Mouse (Mus musculus): ENCODE results near the gene Kdelr2. TPM values are rescaled to one million over a fixed set of nuclear protein-coding genes. Genes with fewer than 3 reads are reported as not detected.

Gene Kdelr2
- polyA plus RNA-seq, 1 experiment = 91.8 TPM

DNA sequence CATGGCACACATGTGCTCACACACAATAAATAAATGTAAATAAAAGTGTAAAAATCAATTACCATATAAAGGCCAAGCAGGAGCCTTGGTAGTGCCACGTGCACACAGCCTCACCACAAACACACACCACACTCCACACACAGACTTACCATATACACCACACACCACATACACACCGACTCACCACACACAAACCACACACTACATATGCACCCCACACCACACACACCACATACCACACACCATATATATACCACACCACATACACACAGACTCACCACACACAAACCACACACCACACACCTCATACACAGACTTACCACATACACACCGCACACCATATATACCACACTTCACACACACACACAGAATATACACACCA lies 67.5 kb downstream of the Kdelr2 start:
- no peak overlapping the region for H3K27ac ChIP-seq (ENCODE audit: insufficient read depth, low read depth, low read length)
- no peak for DNase-seq
- no peak overlapping the region for H3K4me3 ChIP-seq (ENCODE audit: insufficient read depth, low read depth, low read length)
- H3K4me1 ChIP-seq (ENCODE audit: control insufficient read depth, insufficient read depth, low read length) = no peaks in the 10 kb centered on the region
- no peaks in the 10 kb centered on the region for H3K27me3 ChIP-seq (replicated peaks; ENCODE audit: control insufficient read depth, insufficient read depth, low read length)
- TF ChIP-seq CTCF (conservative IDR thresholded peaks at IDR 0.05; ENCODE audit: insufficient read depth, insufficient read length, low read depth, low read length) (no peak), POLR2A (IDR thresholded peaks at IDR 0.05; ENCODE audit: low read depth, low read length) (no peak)
- H3K36me3 ChIP-seq (ENCODE audit: control insufficient read depth, insufficient read depth, low read length) = no peaks in the 10 kb centered on the region
- WGBS = 90% methylated on average over 3 of the region's 3 CpGs

Other genes starting within 250 kb of the Kdelr2 start
- 2.7 and 2.8 TPM in 2 replicates for gene Rbak, start 223.1 kb upstream of the Kdelr2 start, polyA plus RNA-seq (2012; rRNA removed)
- not detected in 2 replicates for gene Spdye4b, start 222.8 kb upstream of the Kdelr2 start, polyA plus RNA-seq (2012; rRNA removed)
- 0.08 TPM in 1 of 2 replicates, not detected in the other for gene Spdye4a, start 176.9 kb upstream of the Kdelr2 start, polyA plus RNA-seq (2012; rRNA removed)
- 8.5 and 9.6 TPM in 2 replicates for gene Zfp12, start 168.7 kb upstream of the Kdelr2 start, polyA plus RNA-seq (2012; rRNA removed)
- gene Zfp316, start 133.8 kb upstream of the Kdelr2 start, polyA plus RNA-seq (2012; rRNA removed) = 4.5 and 6.4 TPM in 2 replicates
- gene Zfp853, start 110.2 kb upstream of the Kdelr2 start, polyA plus RNA-seq (2012; rRNA removed) = 0.99 and 1.1 TPM in 2 replicates
- 17.9 and 18.1 TPM in 2 replicates for gene E130309D02Rik, start 88.5 kb upstream of the Kdelr2 start, polyA plus RNA-seq (2012; rRNA removed)
- gene Zdhhc4, start 74.6 kb upstream of the Kdelr2 start, polyA plus RNA-seq (2012; rRNA removed) = 80.6 and 85.0 TPM in 2 replicates
- gene Grid2ip, start 46.5 kb upstream of the Kdelr2 start, polyA plus RNA-seq (2012; rRNA removed) = 0.13 TPM in 1 of 2 replicates, not detected in the other
- gene Daglb, start 60.7 kb downstream of the Kdelr2 start, polyA plus RNA-seq (2012; rRNA removed) = 11.7 TPM in 2 replicates
- gene Rac1, start 124.2 kb downstream of the Kdelr2 start, polyA plus RNA-seq (2012; rRNA removed) = 259 and 277 TPM in 2 replicates
- 22.8 and 25.0 TPM in 2 replicates for gene Cyth3, start 218.6 kb downstream of the Kdelr2 start, polyA plus RNA-seq (2012; rRNA removed)